Mouse (Mus musculus) midbrain, embryonic 11.5 days (tissue): ENCODE results near the gene Lct. TPM values are rescaled to one million over a fixed set of nuclear protein-coding genes. Genes with fewer than 3 reads are reported as not detected.
"Not testable (repeated sequence)": the region's sequence is repeated elsewhere in the genome, so short reads cannot be mapped to it uniquely, and the experiment has no call there.

Experiments used
- ATAC-seq: fragments of 200-750 bp; cut with Nextera tagmentation; 2 replicates; pipeline ENCODE4 v1.8.0; 2017; ENCODE audit warnings: moderate TSS enrichment, moderate library complexity; ENCODE audit not compliant: low FRiP score
- DNase-seq: peaks from one replicate; pipeline ENCODE4 v3.0.0; 2015; ENCODE audit warnings: low spot score; ENCODE audit errors: missing footprints
- H3K27ac ChIP-seq: fragments of 300-500 bp; sonication (generic); 2 replicates; pipeline ENCODE4 v1.5.1; 2014; ENCODE audit warnings: low read depth, low read length
- H3K27me3 ChIP-seq: fragments of 300-500 bp; sonication (generic); 2 replicates; pipeline ENCODE4 v1.6.1; 2014; ENCODE audit warnings: mild to moderate bottlenecking, low read length, moderate library complexity, mixed read lengths; ENCODE audit not compliant: control insufficient read depth, insufficient read depth
- H3K36me3 ChIP-seq: fragments of 300-500 bp; sonication (generic); 2 replicates; pipeline ENCODE4 v1.6.1; 2014; ENCODE audit warnings: mild to moderate bottlenecking, low read length, moderate library complexity, mixed read lengths; ENCODE audit not compliant: control insufficient read depth, insufficient read depth
- H3K4me1 ChIP-seq: fragments of 300-500 bp; sonication (generic); 2 replicates; pipeline ENCODE4 v1.6.1; 2014; ENCODE audit warnings: low read length; ENCODE audit not compliant: control insufficient read depth, insufficient read depth
- H3K4me2 ChIP-seq: fragments of 300-500 bp; sonication (generic); 2 replicates; pipeline ENCODE4 v1.6.1; 2014; ENCODE audit warnings: mild to moderate bottlenecking, moderate library complexity
- H3K4me3 ChIP-seq: fragments of 300-500 bp; sonication (generic); 2 replicates; pipeline ENCODE4 v1.5.1; 2014; ENCODE audit warnings: low read depth, low read length
- H3K9ac ChIP-seq: fragments of 300-500 bp; sonication (generic); 2 replicates; pipeline ENCODE4 v1.6.1; 2014; ENCODE audit warnings: low read length
- H3K9me3 ChIP-seq: fragments of 300-500 bp; sonication (generic); 2 replicates; pipeline ENCODE4 v1.6.1; 2016; ENCODE audit warnings: low read length; ENCODE audit not compliant: control insufficient read depth
- WGBS: fragments of 180-500 bp; shearing (Covaris S2); extraction: QIAGEN DNeasy Blood & Tissue Kit; methylation state at CpG from one replicate; pipeline ENCODE4 v1.1.7; 2014; 5-methylcytosine and 5-hydroxymethylcytosine counted together
- polyA plus RNA-seq: library from polyadenylated mRNA; unstranded; fragments of >200 nt; fragmentation: Nextera tagmentation; extraction: Ambion mirVana; gene quantifications from 2 replicates; pipeline ENCODE4 v1.2.1, GENCODE M21; 2014

The Lct gene
- polyA plus RNA-seq, 1 experiment from 2014 or later, result 0.40 TPM

DNA sequence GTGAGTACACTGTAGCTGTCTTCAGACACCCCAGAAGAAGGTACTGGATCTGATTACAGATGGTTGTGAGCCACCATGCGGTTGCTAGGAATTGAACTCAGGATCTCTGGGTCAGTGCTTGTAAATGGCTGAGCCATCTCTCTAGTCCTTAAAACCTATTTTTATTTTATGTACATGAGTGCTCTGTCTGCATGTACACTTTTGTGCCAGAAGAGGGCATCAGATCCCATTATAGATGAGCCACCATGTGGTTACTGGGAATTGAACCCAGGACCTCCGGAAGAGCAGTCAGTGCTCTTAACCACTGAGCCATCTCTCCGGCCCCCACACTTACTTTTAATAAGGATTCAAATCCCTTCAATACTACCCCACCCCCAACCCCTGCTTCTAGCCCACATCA, 45.2 kb downstream of the Lct start:
- ATAC-seq, result no peak
- Histone ChIP-seq H3K4me3 (no peak overlapping the region), H3K36me3 (peaks cover 8% of the 10 kb centered on the region; the same call in 1 of the 2 replicates), H3K9ac (no peak overlapping the region), H3K27me3 (no peaks in the 10 kb centered on the region), H3K4me1 (no peaks in the 10 kb centered on the region), H3K27ac (no peak overlapping the region), H3K4me2 (no peak overlapping the region), H3K9me3 (no peaks in the 10 kb centered on the region)
- DNase-seq, result no peak
- 98% methylated on average over 3 of the region's 3 CpGs for WGBS

DNA sequence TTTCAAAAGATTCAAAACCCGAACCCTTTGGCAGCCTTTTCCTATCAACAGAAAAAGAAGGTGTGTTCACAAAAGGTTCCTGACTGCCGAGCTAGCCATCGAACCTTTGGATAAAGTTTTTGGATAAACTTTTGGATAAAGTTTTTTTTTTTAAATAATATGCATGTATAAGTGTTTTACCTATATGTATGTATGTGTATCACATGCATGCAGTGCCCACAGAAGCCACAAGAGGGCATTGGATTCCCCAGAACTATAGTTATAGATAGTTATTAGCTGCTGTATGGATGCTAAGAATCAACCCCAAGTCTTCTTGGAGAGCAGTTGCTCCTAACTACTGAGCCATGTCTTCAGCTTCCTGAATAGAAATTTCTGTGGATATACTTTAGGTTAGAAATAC, 46.4 kb downstream of the Lct start:
- no peak overlapping the region for H3K4me3 ChIP-seq
- ATAC-seq (no peak), DNase-seq (peak; percentile 79)
- H3K9ac ChIP-seq, result no peak overlapping the region
- WGBS, result 94% methylated on average over 3 of the region's 3 CpGs
- no peak overlapping the region for H3K27ac ChIP-seq
- no peaks in the 10 kb centered on the region for H3K4me1 ChIP-seq
- H3K27me3 ChIP-seq, result no peaks in the 10 kb centered on the region
- no peak overlapping the region for H3K4me2 ChIP-seq
- peaks cover 11% of the 10 kb centered on the region; the same call in 1 of the 2 replicates for H3K36me3 ChIP-seq
- no peaks in the 10 kb centered on the region for H3K9me3 ChIP-seq

DNA sequence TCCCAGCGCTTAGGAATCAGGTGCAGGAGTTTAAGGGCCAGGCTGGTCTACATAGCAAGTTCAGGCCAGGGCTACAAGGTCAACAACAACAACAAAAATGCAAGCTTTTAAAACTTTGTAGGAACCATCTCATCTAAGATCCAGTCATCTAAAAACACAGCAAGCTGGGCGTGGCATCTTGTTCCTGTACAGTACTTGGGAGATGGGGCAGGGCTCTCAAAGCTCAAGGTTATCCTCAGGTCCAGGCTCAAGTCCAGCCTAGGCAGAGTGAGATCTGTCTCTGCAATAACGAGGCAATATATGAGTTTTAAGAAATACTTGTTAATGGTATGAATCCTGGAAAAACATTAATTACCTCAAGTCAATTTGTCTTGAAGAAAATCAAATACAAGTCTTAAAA, 49.6 kb downstream of the Lct start:
- no peaks in the 10 kb centered on the region for H3K4me1 ChIP-seq
- H3K4me3 ChIP-seq, result no peak overlapping the region
- 92% methylated on average over 3 of the region's 3 CpGs for WGBS
- H3K27ac ChIP-seq, result no peak overlapping the region
- no peak overlapping the region for H3K4me2 ChIP-seq
- H3K9ac ChIP-seq, result no peak overlapping the region
- H3K9me3 ChIP-seq, result no peaks in the 10 kb centered on the region
- no peaks in the 10 kb centered on the region for H3K27me3 ChIP-seq
- H3K36me3 ChIP-seq, result peaks cover 13% of the 10 kb centered on the region
- ATAC-seq (no peak), DNase-seq (peak; percentile 28)

DNA sequence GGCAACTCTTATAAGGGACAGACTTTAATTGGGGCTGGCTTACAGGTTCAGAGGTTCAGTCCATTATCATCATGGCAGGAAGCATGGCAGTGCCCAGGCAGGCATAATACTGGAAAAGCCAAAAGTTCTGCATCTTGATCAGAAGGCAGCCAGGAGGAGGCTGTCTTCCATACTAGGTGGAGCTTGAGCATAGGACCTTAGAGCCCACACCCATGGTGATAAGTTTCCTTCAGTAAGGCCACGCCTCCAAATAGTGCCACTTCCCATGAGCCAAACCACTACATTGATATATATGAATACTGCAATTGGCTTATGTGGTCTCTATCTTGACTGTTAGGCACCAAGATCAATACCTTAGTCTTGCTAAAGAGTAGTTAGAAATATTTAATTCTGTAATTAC, 52.2 kb downstream of the Lct start:
- Histone ChIP-seq H3K9ac (no peak overlapping the region), H3K27me3 (no peaks in the 10 kb centered on the region), H3K36me3 (peaks cover 13% of the 10 kb centered on the region), H3K4me3 (no peak overlapping the region), H3K27ac (no peak overlapping the region), H3K9me3 (no peaks in the 10 kb centered on the region), H3K4me2 (no peak overlapping the region), H3K4me1 (no peaks in the 10 kb centered on the region)
- DNase-seq, result peak; percentile 76
- 86% methylated on average over 1 of the region's 1 CpGs for WGBS
- no peak for ATAC-seq

DNA sequence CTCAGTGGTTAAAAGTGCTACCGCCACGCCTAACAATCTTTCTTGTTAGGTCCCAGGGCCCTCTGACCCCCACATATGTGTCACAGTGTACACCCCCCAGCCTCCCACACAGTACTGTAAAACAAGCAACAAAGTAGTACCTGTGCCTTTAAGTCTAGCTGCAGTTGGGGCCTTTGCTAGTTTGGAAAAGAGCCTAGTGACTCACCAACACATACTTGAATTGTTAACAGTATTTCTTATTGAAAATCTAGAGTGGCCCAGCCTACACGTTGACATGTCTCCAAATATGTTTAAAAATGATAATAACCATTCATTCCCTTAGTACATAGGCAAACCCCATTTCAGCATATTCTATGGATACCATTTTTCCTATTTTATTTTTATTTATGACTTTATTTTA, 57.4 kb downstream of the Lct start:
- Histone ChIP-seq H3K4me2 (no peak overlapping the region), H3K9ac (no peak overlapping the region), H3K9me3 (no peaks in the 10 kb centered on the region), H3K36me3 (peaks cover 13% of the 10 kb centered on the region), H3K27me3 (no peaks in the 10 kb centered on the region), H3K4me3 (no peak overlapping the region), H3K27ac (no peak overlapping the region), H3K4me1 (no peaks in the 10 kb centered on the region)
- peak; percentile 75 for DNase-seq
- 95% methylated on average over 3 of the region's 3 CpGs for WGBS
- ATAC-seq, result no peak

DNA sequence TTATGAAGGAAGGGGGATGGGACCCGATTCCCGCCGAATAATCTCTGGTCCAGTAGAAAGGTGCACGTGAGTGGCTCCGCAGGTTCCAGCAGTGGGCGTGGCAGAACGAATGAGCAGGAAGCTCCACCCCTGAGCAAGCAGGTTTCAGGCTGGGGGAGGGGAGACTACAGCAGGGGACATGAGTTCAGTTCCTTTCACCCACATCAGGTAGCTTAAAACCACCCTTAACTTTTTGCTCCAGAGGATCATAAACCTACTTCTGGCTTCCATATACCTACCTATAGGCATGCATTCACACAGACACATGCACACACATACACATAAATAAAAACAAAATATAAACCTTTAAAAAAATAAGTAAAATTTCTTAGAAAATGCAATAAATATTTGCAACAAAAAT, 61.1 kb downstream of the Lct start:
- not testable (repeated sequence) for H3K4me3 ChIP-seq, H3K27ac ChIP-seq, H3K9ac ChIP-seq, H3K4me1 ChIP-seq, H3K9me3 ChIP-seq, H3K4me2 ChIP-seq, H3K27me3 ChIP-seq, ATAC-seq
- 80% methylated on average over 7 of the region's 7 CpGs for WGBS
- DNase-seq, result peak; percentile 28
- peaks cover 17% of the 10 kb centered on the region; the same call in 1 of the 2 replicates for H3K36me3 ChIP-seq

DNA sequence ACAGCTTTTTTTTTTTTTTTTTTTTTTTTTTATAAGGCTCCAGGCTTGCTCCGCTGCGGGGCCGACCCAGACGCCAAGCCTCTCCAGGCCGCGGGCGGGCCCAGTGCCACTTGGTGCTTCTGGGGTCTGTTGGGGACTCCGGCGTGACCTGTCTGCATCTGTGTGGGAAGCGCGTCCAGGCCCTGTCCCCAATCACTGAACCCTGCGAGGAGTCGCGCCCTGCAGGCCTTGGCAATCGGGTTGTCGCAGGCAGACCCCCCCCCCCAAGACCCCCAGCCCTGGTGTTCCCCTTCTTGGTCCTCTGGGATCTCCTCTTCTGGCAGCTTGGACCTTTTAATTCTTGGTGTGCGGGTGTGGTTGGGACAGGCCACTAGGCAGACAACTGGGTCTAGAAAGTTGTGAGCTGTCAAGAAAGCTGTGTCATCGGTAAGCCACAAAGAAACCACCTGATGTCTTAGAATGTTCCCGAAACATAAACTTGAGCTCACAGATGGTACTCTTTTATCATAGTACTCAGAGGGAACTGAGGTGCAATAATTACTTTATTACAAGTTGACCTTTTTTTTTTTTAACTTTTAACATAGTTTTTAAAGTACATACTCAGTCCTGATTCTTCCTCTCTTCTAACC, 83.3 kb downstream of the Lct start:
- DNase-seq (no peak), ATAC-seq (peak; percentile 65)
- H3K27me3 ChIP-seq, result no peaks in the 10 kb centered on the region
- H3K4me3 ChIP-seq, result peak overlapping the region; percentile 77
- no peaks in the 10 kb centered on the region; the same call in 1 of the 2 replicates for H3K36me3 ChIP-seq
- WGBS, result 2% methylated on average over 19 of the region's 19 CpGs
- H3K9me3 ChIP-seq, result no peaks in the 10 kb centered on the region
- H3K9ac ChIP-seq, result peak overlapping the region; percentile 70
- H3K4me1 ChIP-seq, result peaks cover 5% of the 10 kb centered on the region; the same call in 1 of the 2 replicates
- H3K27ac ChIP-seq, result peak overlapping the region; percentile 73; the same call in 1 of the 2 replicates
- H3K4me2 ChIP-seq, result peak overlapping the region; percentile 85

DNA sequence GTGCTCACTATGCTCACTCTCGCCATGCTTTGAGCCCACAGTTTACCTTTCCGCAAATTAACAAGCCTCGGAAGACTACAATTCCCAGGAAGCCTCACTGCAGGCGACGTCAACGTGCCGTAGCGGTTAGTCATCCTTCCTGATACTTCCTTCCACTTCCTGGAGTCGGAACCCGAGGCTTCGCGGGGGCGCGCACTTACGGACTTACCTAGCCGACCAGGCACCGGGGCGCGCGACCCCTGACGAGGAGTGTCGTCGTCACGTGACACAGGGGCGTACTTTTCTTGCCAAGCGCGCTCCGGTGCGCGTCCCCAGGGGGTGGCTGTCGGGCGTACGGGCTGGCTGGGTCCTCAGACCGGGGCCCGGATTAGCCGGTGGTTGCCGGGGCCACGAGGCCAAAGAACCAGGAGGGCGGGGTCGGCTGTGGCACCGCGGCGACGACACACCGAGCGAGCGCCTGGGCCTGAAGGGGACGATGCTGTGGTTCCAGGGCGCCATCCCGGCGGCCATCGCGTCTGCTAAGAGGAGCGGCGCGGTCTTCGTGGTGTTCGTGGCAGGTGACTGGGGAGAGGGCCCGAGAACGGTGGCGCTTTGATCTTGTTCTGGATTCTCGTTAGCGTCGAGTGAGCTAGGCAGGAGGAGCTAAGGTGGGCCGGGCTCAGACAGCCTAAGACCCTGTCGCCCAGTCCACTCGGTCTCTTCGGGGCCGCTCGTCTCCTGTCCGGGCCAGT, 84.0 kb downstream of the Lct start:
- peak; percentile 99 for DNase-seq
- peak overlapping the region; percentile 73 for H3K27ac ChIP-seq
- WGBS, result under 1% methylated on average over 71 of the region's 71 CpGs
- peaks cover 5% of the 10 kb centered on the region; the same call in 1 of the 2 replicates for H3K4me1 ChIP-seq
- peak; percentile 96 for ATAC-seq
- H3K9ac ChIP-seq, result peak overlapping the region; percentile 70
- peak overlapping the region; percentile 77 for H3K4me3 ChIP-seq
- H3K27me3 ChIP-seq, result no peaks in the 10 kb centered on the region
- peak overlapping the region; percentile 85 for H3K4me2 ChIP-seq
- H3K36me3 ChIP-seq, result no peaks in the 10 kb centered on the region
- H3K9me3 ChIP-seq, result no peaks in the 10 kb centered on the region

DNA sequence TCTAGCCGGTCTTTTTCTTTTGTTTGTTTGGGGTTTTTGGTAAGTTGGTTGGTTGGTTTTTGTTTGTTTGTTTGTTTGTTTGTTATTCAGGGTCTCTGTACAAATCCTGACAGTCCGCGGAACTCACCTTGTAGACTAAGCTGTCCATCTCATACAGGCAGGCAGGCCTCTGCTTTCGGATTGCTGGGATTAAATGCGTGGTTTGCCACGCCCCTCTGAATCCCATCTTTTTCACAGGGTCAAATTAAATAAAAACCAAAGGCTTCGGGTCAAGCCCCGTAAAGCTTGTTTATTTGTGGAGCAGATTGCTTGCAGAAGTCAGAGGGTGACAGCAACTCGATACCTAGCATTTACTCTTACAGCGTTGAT, 84.5 kb downstream of the Lct start, which contains the start of gene Ubxn4:
Ubxn4 (plus strand) TSS at position 338 of the 369 bp plus-strand sequence.
- Histone ChIP-seq H3K9ac (peak within 1 kb of the TSS; percentile 70), H3K27ac (peak within 1 kb of the TSS; percentile 73), H3K4me3 (peak within 1 kb of the TSS; percentile 77), H3K4me2 (peak within 1 kb of the TSS; percentile 85), H3K9me3 (no peaks in the 10 kb centered on the region), H3K4me1 (peaks cover 5% of the 10 kb centered on the region; the same call in 1 of the 2 replicates), H3K36me3 (no peaks in the 10 kb centered on the region), H3K27me3 (no peaks in the 10 kb centered on the region)
- WGBS, result 9% methylated on average over 10 of the region's 10 CpGs
- DNase-seq (no peak), ATAC-seq (peak; percentile 61)
